Comparison of ENCODE assay signal across 31 mouse cellular contexts in genomic region chr16:11843441-11843840, GRCm38 (mm10).
DNase-seq lines count a peak whose midpoint lies in the region; ATAC-seq lines count a peak whose summit lies in the region.
"Had no signal": no experiment of that assay in that cellular context is flagged by ENCODE, and none has a peak within 500 bp of the region (broad histone marks: within the 10 kb centered on the region; RNA-seq: fewer than 3 reads in every experiment).

No protein-coding gene starts in this region.

- no peaks in the 10 kb centered on the region for H3K9me3 ChIP-seq in midbrain, embryonic 16.5 days (replicated peaks; ENCODE audit: control insufficient read depth, low read length, poor library complexity, severe bottlenecking)
- H3K9me3 ChIP-seq in midbrain, embryonic 13.5 days = no peaks in the 10 kb centered on the region
- H3K9me3 ChIP-seq: embryonic facial prominence, embryonic 13.5 days; heart, embryonic 10.5 days; hindbrain, embryonic 15.5 days; limb, embryonic 15.5 days; lung, embryonic 15.5 days; midbrain, embryonic 15.5 days; neural tube, embryonic 12.5 days had no signal

- H3K9ac ChIP-seq in midbrain, embryonic 16.5 days (ENCODE audit: low read depth, low read length) = no peak overlapping the region
- no peak overlapping the region for H3K9ac ChIP-seq in midbrain, embryonic 13.5 days (replicated peaks)
- H3K9ac ChIP-seq: embryonic facial prominence, embryonic 13.5 days; hindbrain, embryonic 15.5 days; limb, embryonic 15.5 days; liver, embryonic 14.5 days; lung, embryonic 15.5 days; midbrain, embryonic 15.5 days; neural tube, embryonic 12.5 days had no signal

- H3K4me3 ChIP-seq in midbrain, embryonic 16.5 days (ENCODE audit: low read depth, low read length) = no peak overlapping the region
- H3K4me3 ChIP-seq in midbrain, embryonic 13.5 days (replicated peaks) = no peak overlapping the region
- H3K4me3 ChIP-seq: embryonic facial prominence, embryonic 13.5 days; heart, embryonic 10.5 days; hindbrain, embryonic 15.5 days; limb, embryonic 15.5 days; lung, embryonic 15.5 days; midbrain, embryonic 15.5 days; myocyte; neural tube, embryonic 12.5 days had no signal

- H3K4me2 ChIP-seq in midbrain, embryonic 16.5 days (ENCODE audit: low read length) = no peak overlapping the region
- H3K4me2 ChIP-seq in midbrain, embryonic 13.5 days (replicated peaks) = no peak overlapping the region
- H3K4me2 ChIP-seq: embryonic facial prominence, embryonic 13.5 days; hindbrain, embryonic 15.5 days; limb, embryonic 15.5 days; lung, embryonic 15.5 days; midbrain, embryonic 15.5 days; neural tube, embryonic 12.5 days had no signal

- 98% methylated on average over 2 of the region's 2 CpGs for WGBS in midbrain, embryonic 16.5 days
- 84% methylated on average over 2 of the region's 2 CpGs for WGBS in midbrain, embryonic 13.5 days

- DNase-seq in MEL-GATA-1-ER (ENCODE audit: extremely low read depth, low read depth) = peak; percentile 43
- DNase-seq in splenic B cell, adult 2 months (ENCODE audit: low read depth, low spot score) = peak; percentile 5
- DNase-seq in layer of hippocampus, postnatal 36 days = no peak
- DNase-seq in embryo, embryonic 10.5 days (ENCODE audit: low spot score) = no peak
- DNase-seq: adrenal gland, adult 8-10 months; cerebellum, adult 11 months; cerebellum, adult 9-10 months; cerebellum, postnatal 36 days; heart, postnatal 36 days; kidney, adult 11 months; kidney, postnatal 14 days; left cerebral cortex, postnatal 4 days; right cerebral cortex, postnatal 4 days; thymus, adult 2 months; thymus, postnatal 36 days had no signal

- 0 out of 2 replicates have a peak, but pooled peaks have one; percentile 39 for ATAC-seq in midbrain, embryonic 16.5 days
- ATAC-seq in midbrain, embryonic 13.5 days = no peak
- peak; percentile 66 to 85 for ATAC-seq in hematopoietic stem cell, adult 5-6 weeks (replicated peaks in 1 of 2; ENCODE audit: insufficient read depth in 1 of 2, low FRiP score in 2 of 2, low TSS enrichment in 1 of 2, low read depth in 1 of 2, poor library complexity in 2 of 2, severe bottlenecking in 2 of 2)
- ATAC-seq in erythroid progenitor cell, adult 5-6 weeks (replicated peaks; ENCODE audit: low FRiP score, poor library complexity, severe bottlenecking) = no peak
- ATAC-seq: activated CD4-positive, CD25-positive, alpha-beta regulatory T cell, adult 4 months; forebrain, embryonic 16.5 days; inflammation-experienced regulatory T-cells, adult 6 months; midbrain, embryonic 15.5 days had no signal

- H3K4me1 ChIP-seq in midbrain, embryonic 16.5 days (ENCODE audit: control insufficient read depth, insufficient read depth, low read length) = peaks cover 2% of the 10 kb centered on the region; the same call in 1 of the 2 replicates
- H3K4me1 ChIP-seq in midbrain, embryonic 13.5 days (replicated peaks) = peaks cover 5% of the 10 kb centered on the region; the same call in 1 of the 2 replicates
- H3K4me1 ChIP-seq: embryonic facial prominence, embryonic 13.5 days; hindbrain, embryonic 15.5 days; lung, embryonic 15.5 days; neural tube, embryonic 12.5 days had no signal

- H3K36me3 ChIP-seq in midbrain, embryonic 16.5 days (ENCODE audit: control insufficient read depth, insufficient read depth, low read length) = no peaks in the 10 kb centered on the region
- H3K36me3 ChIP-seq in midbrain, embryonic 13.5 days = no peaks in the 10 kb centered on the region
- no peaks in the 10 kb centered on the region for H3K36me3 ChIP-seq in splenic B cell, adult 2 months (ENCODE audit: control insufficient read depth, insufficient read depth, low read length, poor library complexity, severe bottlenecking)
- H3K36me3 ChIP-seq: embryonic facial prominence, embryonic 13.5 days; heart, embryonic 10.5 days; hindbrain, embryonic 15.5 days; limb, embryonic 15.5 days; lung, embryonic 15.5 days; midbrain, embryonic 15.5 days; neural tube, embryonic 12.5 days had no signal

- no peaks in the 10 kb centered on the region for H3K27me3 ChIP-seq in midbrain, embryonic 16.5 days (ENCODE audit: control insufficient read depth, insufficient read depth, low read depth, low read length)
- no peaks in the 10 kb centered on the region for H3K27me3 ChIP-seq in midbrain, embryonic 13.5 days
- H3K27me3 ChIP-seq in splenic B cell, adult 2 months (ENCODE audit: control insufficient read depth, insufficient read depth, low read length, poor library complexity, severe bottlenecking) = no peaks in the 10 kb centered on the region
- H3K27me3 ChIP-seq: embryonic facial prominence, embryonic 13.5 days; hindbrain, embryonic 15.5 days; limb, embryonic 15.5 days; lung, embryonic 15.5 days; midbrain, embryonic 15.5 days; neural tube, embryonic 12.5 days had no signal

- H3K27ac ChIP-seq in midbrain, embryonic 16.5 days (ENCODE audit: low read length) = no peak overlapping the region
- no peak overlapping the region for H3K27ac ChIP-seq in midbrain, embryonic 13.5 days
- H3K27ac ChIP-seq: embryonic facial prominence, embryonic 13.5 days; heart, embryonic 10.5 days; hindbrain, embryonic 15.5 days; limb, embryonic 15.5 days; liver, embryonic 14.5 days; lung, embryonic 15.5 days; midbrain, embryonic 15.5 days; neural tube, embryonic 12.5 days had no signal

Comparison
In these comparisons a context has a peak if more than half of its experiments do, and no peak if none do; other contexts are left out.
1. ATAC-seq: peak in midbrain, embryonic 16.5 days (single experiment) and hematopoietic stem cell, adult 5-6 weeks (2 of 2); none in midbrain, embryonic 13.5 days (single experiment) and erythroid progenitor cell, adult 5-6 weeks (single experiment).
2. DNase-seq: peak in MEL-GATA-1-ER (single experiment) and splenic B cell, adult 2 months (single experiment); none in layer of hippocampus, postnatal 36 days (0 of 2) and embryo, embryonic 10.5 days (single experiment).